Mouse (Mus musculus) embryonic fibroblast, embryonic 13.5 days (primary cell): ENCODE measurements around the gene Prpf18. TPM values are rescaled to one million over a fixed set of nuclear protein-coding genes. Genes with fewer than 3 reads are reported as not detected.
"Not testable (repeated sequence)": the region's sequence is repeated elsewhere in the genome, so short reads cannot be mapped to it uniquely, and the experiment has no call there.

Source experiments
- H3K27ac ChIP-seq: 2 replicates; pipeline ENCODE4 v1.5.1; 2012; ENCODE audit warnings: low read length, control low read depth, inconsistent platforms; ENCODE audit not compliant: insufficient read depth
- H3K4me1 ChIP-seq: 2 replicates; pipeline ENCODE4 v1.6.1; 2011; ENCODE audit warnings: low read length; ENCODE audit not compliant: control insufficient read depth, insufficient read depth
- H3K4me3 ChIP-seq: 2 replicates; pipeline ENCODE4 v1.5.1; 2011; ENCODE audit warnings: mild to moderate bottlenecking, control low read depth, low read length; ENCODE audit not compliant: insufficient read depth
- CTCF ChIP-seq: IDR thresholded peaks from 2 replicates; pipeline ENCODE4 v1.5.1; 2011; ENCODE audit warnings: mild to moderate bottlenecking, control low read depth, low read length, moderate library complexity, borderline replicate concordance; ENCODE audit not compliant: insufficient read depth
- POLR2A ChIP-seq: IDR thresholded peaks from 2 replicates; pipeline ENCODE4 v1.6.1; 2011; ENCODE audit warnings: low read depth, mild to moderate bottlenecking, control low read depth, low read length, moderate library complexity
- polyA plus RNA-seq: library from polyadenylated mRNA; stranded (reverse); fragments of >200 nt; gene quantifications from 2 replicates; pipeline ENCODE4 v1.2.4, GENCODE M21; 2011; ENCODE audit warnings: low read depth; ENCODE audit not compliant: missing spikeins, insufficient read length

Gene Prpf18
- polyA plus RNA-seq, 1 experiment = 24.6 TPM

- no peak overlapping the region for H3K4me3 ChIP-seq
- H3K27ac ChIP-seq = no peak overlapping the region
- H3K4me1 ChIP-seq = peaks cover 4% of the 10 kb centered on the region; the same call in 1 of the 2 replicates
- no peak for TF ChIP-seq CTCF
- TF ChIP-seq POLR2A = no peak
Observed at GRCm38 (mm10) chr2:4616995-4617394, 34.9 kb downstream of the Prpf18 start.

DNA sequence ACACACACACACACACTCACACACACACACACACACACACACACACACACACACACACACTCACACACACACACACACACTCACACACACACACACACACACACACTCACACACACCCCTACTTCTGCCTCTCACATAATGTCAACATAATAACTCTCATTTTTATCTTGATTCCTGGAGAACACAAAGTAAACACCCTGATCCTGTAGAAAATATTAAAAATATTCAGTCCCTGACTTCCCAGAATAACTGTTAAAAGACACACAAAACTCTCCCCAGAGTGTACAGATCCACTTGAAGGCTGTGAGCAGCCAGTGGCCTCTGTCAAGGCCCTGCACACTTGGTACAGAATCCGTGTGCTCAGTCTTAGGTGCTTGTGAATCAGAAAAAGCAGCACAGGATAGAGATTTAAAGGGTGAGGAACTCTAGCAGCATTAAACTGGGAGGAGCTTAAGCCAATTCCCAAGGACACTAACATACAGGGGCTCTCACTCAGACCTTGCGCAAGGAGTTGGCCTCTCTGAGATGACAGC is 36.8 kb downstream of the Prpf18 start:
- peaks cover 4% of the 10 kb centered on the region for H3K4me1 ChIP-seq
- H3K27ac ChIP-seq = no peak overlapping the region
- TF ChIP-seq POLR2A (no peak), CTCF (no peak)

DNA sequence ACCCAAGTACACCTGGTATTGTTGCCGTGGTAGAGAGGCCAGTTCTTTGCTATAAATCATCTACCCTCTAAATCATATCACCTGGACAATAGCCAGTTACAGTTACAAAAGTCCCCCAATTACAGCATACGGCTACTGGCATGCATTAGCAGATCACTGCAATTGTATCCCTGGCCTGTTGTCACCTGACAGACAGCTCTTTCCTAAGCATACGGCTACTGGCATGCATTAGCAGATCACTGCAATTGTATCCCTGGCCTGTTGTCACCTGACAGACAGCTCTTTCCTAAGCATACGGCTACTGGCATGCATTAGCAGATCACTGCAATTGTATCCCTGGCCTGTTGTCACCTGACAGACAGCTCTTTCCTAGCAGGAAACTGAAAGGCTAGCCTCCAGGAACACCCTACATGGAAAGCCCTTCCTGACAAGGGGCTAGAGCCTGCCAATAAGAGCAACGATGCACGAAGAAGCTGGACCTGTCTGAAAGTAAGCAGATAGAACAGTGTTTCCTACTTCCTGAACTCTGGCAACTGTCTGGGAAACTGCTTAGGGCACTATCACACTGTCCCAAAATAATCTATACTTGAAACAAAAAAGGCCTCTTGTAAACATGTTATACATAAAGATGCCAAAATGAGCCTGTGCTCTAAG is 37.5 kb downstream of the Prpf18 start:
- H3K4me3 ChIP-seq = not testable (repeated sequence)

More for the DNA sequence above, 36.8 kb downstream of the Prpf18 start:
- no peak overlapping the region for H3K4me3 ChIP-seq

DNA sequence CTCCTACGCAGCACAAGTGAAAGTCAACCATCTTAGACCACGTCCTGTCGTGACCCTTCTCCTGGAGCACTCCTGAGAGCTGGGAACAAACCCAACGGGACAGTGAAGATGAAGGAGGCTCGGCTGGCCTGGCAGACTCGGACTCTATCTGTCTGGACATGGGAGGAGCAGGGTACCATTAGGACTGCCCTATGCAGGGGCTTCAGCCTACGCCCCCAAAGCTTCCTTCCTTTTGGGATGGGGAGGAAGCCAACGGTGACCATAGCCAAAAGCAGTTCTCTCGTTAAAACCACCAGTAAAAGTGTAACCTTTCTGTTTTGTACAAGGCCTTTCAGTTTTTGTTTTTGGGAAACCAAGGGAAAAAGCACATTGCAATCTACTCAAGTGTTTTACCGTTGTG is 40.2 kb downstream of the Prpf18 start:
- no peak overlapping the region for H3K4me3 ChIP-seq
- TF ChIP-seq CTCF (no peak), POLR2A (no peak)
- H3K27ac ChIP-seq = no peak overlapping the region
- no peaks in the 10 kb centered on the region; the same call in 1 of the 2 replicates for H3K4me1 ChIP-seq

More for the DNA sequence above, 37.5 kb downstream of the Prpf18 start:
- not testable (repeated sequence) for H3K4me1 ChIP-seq, H3K27ac ChIP-seq

DNA sequence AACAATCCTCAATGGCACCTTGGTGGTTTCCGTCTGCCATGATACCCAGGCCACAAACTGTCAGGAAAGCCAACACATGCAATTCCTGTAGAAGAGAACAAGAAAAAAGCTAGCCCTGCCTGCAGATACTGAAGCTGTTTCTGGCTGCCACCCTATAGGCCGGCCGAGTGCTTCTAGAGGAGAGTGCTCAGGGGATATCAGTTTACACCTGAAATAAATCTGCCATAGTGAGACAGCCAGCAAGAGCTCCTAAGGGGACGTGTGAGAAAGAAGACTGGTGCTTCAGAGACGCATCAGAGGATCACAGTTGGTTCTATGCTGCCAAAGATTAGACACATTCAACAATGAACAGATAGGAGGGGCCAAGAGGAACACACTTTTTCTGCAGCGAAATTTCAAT is 40.6 kb downstream of the Prpf18 start:
- no peak for TF ChIP-seq CTCF
- TF ChIP-seq POLR2A = no peak
- no peak overlapping the region for H3K27ac ChIP-seq
- no peak overlapping the region for H3K4me3 ChIP-seq
- no peaks in the 10 kb centered on the region; the same call in 1 of the 2 replicates for H3K4me1 ChIP-seq

DNA sequence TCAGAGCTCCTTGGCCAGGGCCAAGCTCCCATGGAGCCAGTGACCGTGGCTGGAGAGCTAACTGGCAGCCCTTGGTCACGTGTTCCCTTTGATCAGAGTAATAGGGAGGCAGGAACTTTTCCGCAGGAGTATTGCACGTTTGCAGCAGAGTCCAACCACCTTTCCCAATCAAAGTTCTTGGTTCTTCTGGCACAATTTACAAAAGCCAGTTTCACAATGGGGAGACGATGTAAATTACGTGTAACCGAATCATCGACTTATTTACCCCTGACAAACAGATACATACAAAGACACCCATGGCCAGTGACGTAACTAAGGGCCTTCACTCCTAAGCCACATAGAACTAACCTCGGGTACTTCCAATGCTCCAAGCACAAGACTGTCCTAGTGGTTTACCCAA is 42.5 kb downstream of the Prpf18 start:
- no peak overlapping the region for H3K27ac ChIP-seq
- TF ChIP-seq POLR2A (no peak), CTCF (no peak)

GRCm38 (mm10) chr2:4608253-4608652 is 43.7 kb downstream of the Prpf18 start:
- no peak overlapping the region for H3K27ac ChIP-seq
- H3K4me1 ChIP-seq = no peaks in the 10 kb centered on the region; the same call in 1 of the 2 replicates
- no peak for TF ChIP-seq POLR2A
- no peak for TF ChIP-seq CTCF
- no peak overlapping the region for H3K4me3 ChIP-seq

More for the DNA sequence above, 42.5 kb downstream of the Prpf18 start:
- no peaks in the 10 kb centered on the region; the same call in 1 of the 2 replicates for H3K4me1 ChIP-seq
- no peak overlapping the region for H3K4me3 ChIP-seq

DNA sequence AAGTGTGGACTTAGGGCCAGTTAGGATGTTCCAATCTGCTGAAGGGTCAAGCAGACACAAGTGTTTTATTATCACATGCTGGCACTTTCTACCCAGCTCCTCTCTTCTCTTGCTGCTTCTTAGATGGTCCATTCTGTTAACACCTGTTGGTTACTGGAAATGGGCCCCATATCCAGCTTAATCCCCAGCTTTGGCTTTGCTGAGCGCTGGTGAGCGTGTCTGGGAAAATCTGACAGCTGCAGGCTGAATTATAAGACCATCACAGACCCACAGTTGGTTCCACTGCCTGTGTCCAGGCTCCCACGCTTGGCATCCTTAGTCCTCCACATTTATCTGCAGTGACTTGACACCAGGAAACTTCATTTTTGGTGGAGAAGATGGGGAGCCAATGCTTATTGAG is 45.4 kb downstream of the Prpf18 start:
- no peak overlapping the region for H3K27ac ChIP-seq
- no peak for TF ChIP-seq POLR2A
- no peak for TF ChIP-seq CTCF
- H3K4me1 ChIP-seq = no peaks in the 10 kb centered on the region; the same call in 1 of the 2 replicates
- H3K4me3 ChIP-seq = no peak overlapping the region

DNA sequence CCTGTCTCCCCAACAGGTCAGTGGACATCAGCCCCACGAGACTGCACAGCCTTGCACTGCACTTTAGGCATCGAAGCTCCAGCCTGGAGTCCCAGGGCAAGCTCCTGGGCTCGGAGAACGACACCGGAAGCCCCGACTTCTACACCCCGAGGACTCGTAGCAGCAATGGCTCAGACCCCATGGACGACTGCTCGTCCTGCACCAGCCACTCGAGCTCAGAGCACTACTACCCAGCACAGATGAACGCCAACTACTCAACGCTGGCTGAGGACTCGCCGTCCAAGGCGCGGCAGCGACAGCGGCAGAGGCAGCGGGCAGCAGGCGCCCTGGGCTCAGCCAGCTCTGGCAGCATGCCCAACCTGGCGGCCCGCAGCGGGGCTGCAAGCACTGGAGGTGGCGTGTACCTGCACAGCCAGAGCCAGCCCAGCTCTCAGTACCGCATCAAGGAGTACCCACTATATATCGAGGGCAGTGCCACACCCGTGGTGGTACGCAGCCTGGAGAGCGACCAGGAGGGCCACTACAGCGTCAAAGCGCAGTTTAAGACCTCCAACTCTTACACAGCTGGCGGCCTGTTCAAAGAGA is 48.5 kb downstream of the Prpf18 start:
- Histone ChIP-seq H3K27ac (no peak overlapping the region), H3K4me1 (0 out of 2 replicates have a peak, but pooled peaks cover 3% of the 10 kb centered on the region), H3K4me3 (no peak overlapping the region)
- TF ChIP-seq POLR2A = no peak
- TF ChIP-seq CTCF = no peak

- H3K4me1 ChIP-seq = peaks cover 3% of the 10 kb centered on the region; the same call in 1 of the 2 replicates
- H3K4me3 ChIP-seq = no peak overlapping the region
- TF ChIP-seq CTCF (no peak), POLR2A (no peak)
- no peak overlapping the region for H3K27ac ChIP-seq
Observed at GRCm38 (mm10) chr2:4601034-4601890, 50.7 kb downstream of the Prpf18 start.

- Histone ChIP-seq H3K4me1 (peaks cover 12% of the 10 kb centered on the region), H3K4me3 (no peak overlapping the region), H3K27ac (no peak overlapping the region)
- no peak for TF ChIP-seq CTCF
- TF ChIP-seq POLR2A = no peak
Observed at GRCm38 (mm10) chr2:4596992-4597391, 54.9 kb downstream of the Prpf18 start.
